Mouse (Mus musculus): ENCODE data around the gene Olfr1123. TPM values are rescaled to one million over a fixed set of nuclear protein-coding genes. Genes with fewer than 3 reads are reported as not detected.
"Not testable (repeated sequence)": the region's sequence is repeated elsewhere in the genome, so short reads cannot be mapped to it uniquely, and the experiment has no call there.

Olfr1123 gene
- polyA plus RNA-seq (2016; fragmentation: Nextera tagmentation; extraction: Ambion mirVana) = not detected in 2 replicates

GRCm38 (mm10) chr2:87416335-87416734 lies at the start of gene Olfr1123:
Gene Olfr1123 (plus strand): TSS chr2:87416635.
- H3K36me3 ChIP-seq = no peaks in the 10 kb centered on the region
- no peak within 1 kb of the TSS for H3K4me2 ChIP-seq (replicated peaks)
- H3K27ac ChIP-seq = no peak within 1 kb of the TSS
- WGBS = 92% methylated on average over 1 of the region's 1 CpGs
- no peak within 1 kb of the TSS for H3K4me3 ChIP-seq
- H3K27me3 ChIP-seq = no peaks in the 10 kb centered on the region
- no peaks in the 10 kb centered on the region for H3K9me3 ChIP-seq
- no peak within 1 kb of the TSS for H3K9ac ChIP-seq
- no peak for ATAC-seq (ENCODE audit: insufficient number of reproducible peaks, insufficient read depth, low FRiP score, low TSS enrichment)
- H3K4me1 ChIP-seq = no peaks in the 10 kb centered on the region

DNA sequence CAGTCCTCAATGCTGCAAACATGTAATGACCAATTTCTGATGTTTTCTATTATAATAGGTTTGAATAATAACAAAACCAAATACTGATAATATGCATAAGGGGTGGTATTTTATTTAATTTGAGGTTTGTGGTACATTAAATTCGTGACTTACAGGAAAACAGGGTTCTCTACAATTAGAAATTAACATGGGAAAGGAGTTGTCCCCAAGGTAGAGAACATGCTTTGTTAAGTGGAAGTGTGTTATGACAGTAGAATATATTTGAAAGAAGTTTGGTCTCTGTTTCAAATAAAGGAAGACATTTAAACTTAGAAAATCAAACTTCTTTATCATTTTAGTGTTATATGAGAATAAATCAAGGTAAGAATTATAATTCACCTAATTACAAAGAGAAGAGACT lies 46.8 kb upstream of the Olfr1123 start, which contains the start of gene Olfr1121:
TSS of gene Olfr1121 (plus strand) at position 301 of the 400 bp plus-strand sequence.
- no peaks in the 10 kb centered on the region for H3K27me3 ChIP-seq
- ATAC-seq (ENCODE audit: insufficient number of reproducible peaks, insufficient read depth, low FRiP score, low TSS enrichment) = no peak
- H3K36me3 ChIP-seq = no peaks in the 10 kb centered on the region
- H3K4me3 ChIP-seq = no peak within 1 kb of the TSS
- H3K27ac ChIP-seq = no peak within 1 kb of the TSS
- no peak within 1 kb of the TSS for H3K9ac ChIP-seq
- no peaks in the 10 kb centered on the region for H3K9me3 ChIP-seq
- no peak within 1 kb of the TSS for H3K4me2 ChIP-seq (replicated peaks)
- WGBS = 37% methylated on average over 1 of the region's 1 CpGs
- H3K4me1 ChIP-seq = no peaks in the 10 kb centered on the region

DNA sequence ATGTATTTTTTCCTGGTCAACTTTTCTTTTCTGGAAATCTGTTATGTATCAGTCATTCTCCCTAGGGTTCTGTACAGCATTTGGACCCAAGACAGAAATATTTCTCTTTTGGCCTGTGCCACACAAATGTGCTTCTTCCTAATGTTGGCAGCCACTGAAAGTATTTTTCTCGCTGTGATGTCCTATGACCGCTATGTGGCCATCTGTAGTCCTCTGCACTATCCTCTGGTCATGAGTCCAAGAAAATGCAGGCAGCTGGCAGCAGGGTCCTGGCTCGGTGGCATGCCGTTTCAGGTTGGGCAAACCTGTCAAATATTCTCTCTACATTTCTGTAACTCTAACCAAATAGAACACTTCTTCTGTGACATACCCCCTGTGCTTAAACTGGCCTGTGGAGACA lies 44.7 kb upstream of the Olfr1123 start:
- no peak overlapping the region for H3K27ac ChIP-seq
- no peaks in the 10 kb centered on the region for H3K9me3 ChIP-seq
- no peak overlapping the region for H3K4me2 ChIP-seq (replicated peaks)
- H3K4me3 ChIP-seq = no peak overlapping the region
- H3K9ac ChIP-seq = no peak overlapping the region
- no peaks in the 10 kb centered on the region for H3K36me3 ChIP-seq
- WGBS = 88% methylated on average over 4 of the region's 4 CpGs
- H3K27me3 ChIP-seq = no peaks in the 10 kb centered on the region
- no peak for ATAC-seq (ENCODE audit: insufficient number of reproducible peaks, insufficient read depth, low FRiP score, low TSS enrichment)
- H3K4me1 ChIP-seq = no peaks in the 10 kb centered on the region

- H3K4me1 ChIP-seq = no peaks in the 10 kb centered on the region
- H3K36me3 ChIP-seq = no peaks in the 10 kb centered on the region
- no peaks in the 10 kb centered on the region for H3K9me3 ChIP-seq
- WGBS = 87% methylated on average over 2 of the region's 2 CpGs
- no peak for ATAC-seq (ENCODE audit: insufficient number of reproducible peaks, insufficient read depth, low FRiP score, low TSS enrichment)
- H3K27ac ChIP-seq = no peak overlapping the region
- H3K27me3 ChIP-seq = no peaks in the 10 kb centered on the region
- no peak overlapping the region for H3K9ac ChIP-seq
- no peak overlapping the region for H3K4me3 ChIP-seq
- no peak overlapping the region for H3K4me2 ChIP-seq (replicated peaks)
These were observed 32.5 kb upstream of the Olfr1123 start for GRCm38 (mm10) chr2:87383935-87384334.

DNA sequence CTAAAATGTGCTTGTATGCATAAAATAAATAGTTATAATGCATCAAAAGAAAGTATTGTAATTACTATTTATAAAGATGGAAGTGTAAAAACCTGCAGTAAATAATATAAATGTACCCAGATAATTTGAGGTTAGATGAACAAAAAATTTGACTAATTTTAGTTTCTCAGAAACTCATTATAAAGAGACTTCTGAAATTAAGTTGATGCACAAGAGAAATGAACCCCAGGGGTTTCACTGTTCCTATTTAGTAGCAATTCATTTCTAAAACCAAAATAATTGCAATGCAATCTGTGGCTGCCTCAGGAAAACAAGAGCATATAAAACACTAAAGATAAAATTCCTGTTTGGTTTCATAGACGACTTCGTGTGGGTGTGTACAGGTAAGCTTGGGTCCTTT lies 30.9 kb upstream of the Olfr1123 start, which contains the start of gene Olfr1122:
TSS of gene Olfr1122 (plus strand) at position 301 of the 400 bp plus-strand sequence.
- H3K27ac ChIP-seq = no peak within 1 kb of the TSS
- ATAC-seq (ENCODE audit: insufficient number of reproducible peaks, insufficient read depth, low FRiP score, low TSS enrichment) = no peak
- H3K9me3 ChIP-seq = no peaks in the 10 kb centered on the region
- no peaks in the 10 kb centered on the region for H3K36me3 ChIP-seq
- WGBS = 77% methylated on average over 2 of the region's 2 CpGs
- no peak within 1 kb of the TSS for H3K9ac ChIP-seq
- no peak within 1 kb of the TSS for H3K4me2 ChIP-seq (replicated peaks)
- H3K27me3 ChIP-seq = no peaks in the 10 kb centered on the region
- H3K4me3 ChIP-seq = no peak within 1 kb of the TSS
- no peaks in the 10 kb centered on the region for H3K4me1 ChIP-seq

DNA sequence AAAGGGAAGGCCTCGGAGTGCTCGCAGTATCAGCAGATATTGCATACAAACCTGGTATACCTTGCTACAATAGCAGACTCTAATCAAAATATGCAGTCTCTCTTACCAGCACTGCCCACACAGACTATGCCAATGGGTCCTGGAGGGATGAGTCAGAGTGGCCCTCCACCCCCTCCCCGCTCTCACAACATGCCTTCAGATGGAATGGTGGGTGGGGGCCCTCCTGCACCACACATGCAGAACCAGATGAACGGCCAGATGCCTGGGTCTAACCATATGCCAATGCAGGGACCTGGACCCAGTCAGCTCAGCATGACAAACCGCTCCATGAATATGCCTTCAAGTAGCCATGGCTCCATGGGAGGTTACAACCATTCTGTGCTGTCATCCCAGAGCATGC lies 22.8 kb upstream of the Olfr1123 start:
- H3K27me3 ChIP-seq; H3K4me2 ChIP-seq (replicated peaks); H3K36me3 ChIP-seq; H3K27ac ChIP-seq; H3K4me3 ChIP-seq; H3K4me1 ChIP-seq; ATAC-seq (ENCODE audit: insufficient number of reproducible peaks, insufficient read depth, low FRiP score, low TSS enrichment); H3K9me3 ChIP-seq; H3K9ac ChIP-seq: not testable (repeated sequence)
- WGBS = 85% methylated on average over 5 of the region's 5 CpGs

DNA sequence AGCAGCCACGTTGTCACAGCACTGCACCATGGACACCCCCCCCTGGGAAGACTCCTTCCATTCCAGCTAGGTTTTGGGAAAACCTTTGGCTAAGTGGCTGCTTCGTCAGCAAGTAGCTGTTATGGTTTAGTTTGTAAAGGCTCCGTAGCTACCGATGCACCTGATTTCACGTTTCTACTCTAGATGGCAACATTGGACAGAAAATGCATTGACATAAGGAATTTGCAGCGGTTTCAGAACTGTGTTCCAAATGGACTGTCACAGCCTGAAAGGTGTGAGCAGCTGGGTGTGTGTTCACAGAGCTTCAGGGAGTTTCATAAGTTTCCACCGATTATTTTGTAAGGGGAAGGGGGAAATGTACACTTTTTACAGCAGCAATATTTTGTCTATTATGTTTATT lies 21.7 kb upstream of the Olfr1123 start:
- not testable (repeated sequence) for H3K36me3 ChIP-seq, H3K4me3 ChIP-seq

GRCm38 (mm10) chr2:87429975-87430374 lies 13.5 kb downstream of the Olfr1123 start, which contains the start of gene Olfr1124:
Gene Olfr1124 (plus strand): TSS chr2:87430275.
- H3K9me3 ChIP-seq = no peaks in the 10 kb centered on the region
- 92% methylated on average over 1 of the region's 1 CpGs for WGBS
- no peaks in the 10 kb centered on the region for H3K36me3 ChIP-seq
- H3K4me3 ChIP-seq = no peak within 1 kb of the TSS
- H3K27ac ChIP-seq = no peak within 1 kb of the TSS
- H3K9ac ChIP-seq = no peak within 1 kb of the TSS
- H3K4me1 ChIP-seq = no peaks in the 10 kb centered on the region
- no peaks in the 10 kb centered on the region for H3K27me3 ChIP-seq
- no peak within 1 kb of the TSS for H3K4me2 ChIP-seq (replicated peaks)
- ATAC-seq (ENCODE audit: insufficient number of reproducible peaks, insufficient read depth, low FRiP score, low TSS enrichment) = no peak

More for the DNA sequence above, 21.7 kb upstream of the Olfr1123 start:
- H3K27ac ChIP-seq; H3K27me3 ChIP-seq; H3K9ac ChIP-seq; H3K4me2 ChIP-seq (replicated peaks); H3K4me1 ChIP-seq; ATAC-seq (ENCODE audit: insufficient number of reproducible peaks, insufficient read depth, low FRiP score, low TSS enrichment); H3K9me3 ChIP-seq: not testable (repeated sequence)
- WGBS = 82% methylated on average over 7 of the region's 7 CpGs

- no peak for ATAC-seq (ENCODE audit: insufficient number of reproducible peaks, insufficient read depth, low FRiP score, low TSS enrichment)
- no peaks in the 10 kb centered on the region for H3K4me1 ChIP-seq
- WGBS = 91% methylated on average over 16 of the region's 16 CpGs
- H3K27ac ChIP-seq = no peak overlapping the region
- no peaks in the 10 kb centered on the region for H3K36me3 ChIP-seq
- no peaks in the 10 kb centered on the region for H3K9me3 ChIP-seq
- H3K4me3 ChIP-seq = no peak overlapping the region
- no peaks in the 10 kb centered on the region for H3K27me3 ChIP-seq
- no peak overlapping the region for H3K9ac ChIP-seq
- no peak overlapping the region for H3K4me2 ChIP-seq (replicated peaks)
These were observed 21.3 kb downstream of the Olfr1123 start for GRCm38 (mm10) chr2:87437731-87438130.

DNA sequence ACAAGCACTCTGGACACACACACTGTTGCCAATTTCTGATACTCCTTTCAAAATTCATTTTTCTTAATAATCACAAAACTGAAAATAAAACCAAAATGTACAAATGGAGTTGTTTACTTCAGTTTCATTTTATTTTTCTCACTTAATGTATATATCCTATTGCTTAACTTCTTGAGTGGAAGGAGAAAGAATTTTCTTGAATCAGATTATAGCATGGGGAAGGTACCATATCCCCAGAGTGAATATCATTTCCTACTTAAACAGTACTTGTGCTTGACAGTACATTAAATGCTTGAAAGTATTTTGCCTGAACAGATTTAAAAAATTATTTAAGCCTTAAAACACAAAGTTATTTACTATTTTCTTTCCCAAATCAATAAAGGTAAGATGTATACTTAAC lies 37.2 kb downstream of the Olfr1123 start, which contains the start of gene Olfr1126:
TSS of gene Olfr1126 (plus strand) at position 301 of the 400 bp plus-strand sequence.
- H3K4me3 ChIP-seq = no peak within 1 kb of the TSS
- no peak for ATAC-seq (ENCODE audit: insufficient number of reproducible peaks, insufficient read depth, low FRiP score, low TSS enrichment)
- no peak within 1 kb of the TSS for H3K9ac ChIP-seq
- H3K27ac ChIP-seq = no peak within 1 kb of the TSS
- no peak within 1 kb of the TSS for H3K4me2 ChIP-seq (replicated peaks)
- no peaks in the 10 kb centered on the region for H3K9me3 ChIP-seq
- H3K4me1 ChIP-seq = no peaks in the 10 kb centered on the region
- H3K27me3 ChIP-seq = no peaks in the 10 kb centered on the region
- no peaks in the 10 kb centered on the region for H3K36me3 ChIP-seq

DNA sequence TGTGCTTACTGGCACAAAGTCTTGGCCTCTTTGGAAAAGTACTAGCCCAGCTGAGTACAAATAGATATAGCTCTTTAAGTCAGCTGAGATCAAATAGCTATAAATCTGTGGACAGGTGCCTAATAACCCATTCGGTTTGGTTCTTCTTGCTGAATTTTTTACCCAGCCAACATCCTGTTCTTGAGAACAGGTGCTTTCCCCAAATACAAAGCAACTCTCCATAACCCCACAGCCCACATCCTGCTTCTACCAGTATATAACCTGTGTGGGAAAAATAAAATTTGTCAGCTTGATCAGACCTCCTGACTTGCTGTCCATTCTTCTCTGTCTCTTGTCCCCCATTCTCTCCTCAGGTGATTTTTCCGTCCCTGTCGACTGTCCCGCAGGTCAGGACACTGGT lies 45.3 kb downstream of the Olfr1123 start:
- Histone ChIP-seq H3K27me3 (no peaks in the 10 kb centered on the region), H3K36me3 (no peaks in the 10 kb centered on the region), H3K4me3 (no peak overlapping the region), H3K4me2 (replicated peaks) (no peak overlapping the region), H3K9me3 (no peaks in the 10 kb centered on the region), H3K4me1 (no peaks in the 10 kb centered on the region), H3K27ac (no peak overlapping the region), H3K9ac (no peak overlapping the region)
- 85% methylated on average over 4 of the region's 4 CpGs for WGBS
- no peak for ATAC-seq (ENCODE audit: insufficient number of reproducible peaks, insufficient read depth, low FRiP score, low TSS enrichment)
